Mouse (Mus musculus) forebrain, embryonic 16.5 days (tissue): ENCODE measurements at regions not wholly inside any gene's neighbourhood (a gene's known extent, or its start where the extent isn't known, plus 50 kb on each side); places are given as distances from the start of the nearest gene placed in this dataset.
"Not testable (repeated sequence)": the region's sequence is repeated elsewhere in the genome, so short reads cannot be mapped to it uniquely, and the experiment has no call there.

Experiments used
- ATAC-seq: fragments of 200-750 bp; cut with Nextera tagmentation; 2 replicates; pipeline ENCODE4 v1.8.0; 2017; ENCODE audit warnings: mild to moderate bottlenecking, moderate library complexity
- H3K27ac ChIP-seq: fragments of 300-500 bp; sonication (generic); 2 replicates; pipeline ENCODE4 v1.5.1; 2014; ENCODE audit warnings: low read length, control low read depth
- H3K27me3 ChIP-seq: fragments of 300-500 bp; sonication (generic); replicated peaks from 2 replicates; pipeline ENCODE4 v1.6.1; 2014; ENCODE audit warnings: low read length; ENCODE audit not compliant: control insufficient read depth, insufficient read depth
- H3K36me3 ChIP-seq: fragments of 300-500 bp; sonication (generic); 2 replicates; pipeline ENCODE4 v1.6.1; 2014; ENCODE audit not compliant: control insufficient read depth, insufficient read depth
- H3K4me1 ChIP-seq: fragments of 300-500 bp; sonication (generic); replicated peaks from 2 replicates; pipeline ENCODE4 v1.6.1; 2014; ENCODE audit warnings: low read length; ENCODE audit not compliant: control insufficient read depth, insufficient read depth
- H3K4me2 ChIP-seq: fragments of 300-500 bp; sonication (generic); 2 replicates; pipeline ENCODE4 v1.6.1; 2014; ENCODE audit warnings: mild to moderate bottlenecking, low read length, control low read depth
- H3K4me3 ChIP-seq: fragments of 300-500 bp; sonication (generic); replicated peaks from 2 replicates; pipeline ENCODE4 v1.5.1; 2014; ENCODE audit warnings: mild to moderate bottlenecking, low read length, control low read depth
- H3K9ac ChIP-seq: fragments of 300-500 bp; sonication (generic); replicated peaks from 2 replicates; pipeline ENCODE4 v1.6.1; 2014; ENCODE audit warnings: low read depth, low read length, control low read depth
- H3K9me3 ChIP-seq: fragments of 300-500 bp; sonication (generic); 2 replicates; pipeline ENCODE4 v1.6.1; 2016; ENCODE audit warnings: low read length; ENCODE audit not compliant: control insufficient read depth
- WGBS: fragments of 180-500 bp; shearing (Covaris S2); extraction: QIAGEN DNeasy Blood & Tissue Kit; methylation state at CpG from one replicate; pipeline ENCODE4 v1.1.7; 2014; 5-methylcytosine and 5-hydroxymethylcytosine counted together

GRCm38 (mm10) chr8:103634951-103635350, 466.5 kb upstream of the Cdh5 start:
- no peaks in the 10 kb centered on the region for H3K4me1 ChIP-seq
- H3K4me3 ChIP-seq, result no peak overlapping the region
- H3K36me3 ChIP-seq, result no peaks in the 10 kb centered on the region
- no peak for ATAC-seq
- no peaks in the 10 kb centered on the region for H3K9me3 ChIP-seq
- H3K27ac ChIP-seq, result no peak overlapping the region
- 60% methylated on average over 14 of the region's 14 CpGs for WGBS
- no peaks in the 10 kb centered on the region for H3K27me3 ChIP-seq
- no peak overlapping the region for H3K9ac ChIP-seq
- no peak overlapping the region for H3K4me2 ChIP-seq

GRCm38 (mm10) chr8:103643621-103644020, 457.8 kb upstream of the Cdh5 start:
- no peak; the same call in 1 of the 2 replicates for ATAC-seq
- Histone ChIP-seq H3K9ac (no peak overlapping the region), H3K4me1 (0 out of 2 replicates have a peak, but pooled peaks cover 2% of the 10 kb centered on the region), H3K27ac (no peak overlapping the region), H3K9me3 (no peaks in the 10 kb centered on the region), H3K36me3 (no peaks in the 10 kb centered on the region), H3K4me3 (no peak overlapping the region), H3K27me3 (no peaks in the 10 kb centered on the region), H3K4me2 (no peak overlapping the region)
- 90% methylated on average over 2 of the region's 2 CpGs for WGBS

DNA sequence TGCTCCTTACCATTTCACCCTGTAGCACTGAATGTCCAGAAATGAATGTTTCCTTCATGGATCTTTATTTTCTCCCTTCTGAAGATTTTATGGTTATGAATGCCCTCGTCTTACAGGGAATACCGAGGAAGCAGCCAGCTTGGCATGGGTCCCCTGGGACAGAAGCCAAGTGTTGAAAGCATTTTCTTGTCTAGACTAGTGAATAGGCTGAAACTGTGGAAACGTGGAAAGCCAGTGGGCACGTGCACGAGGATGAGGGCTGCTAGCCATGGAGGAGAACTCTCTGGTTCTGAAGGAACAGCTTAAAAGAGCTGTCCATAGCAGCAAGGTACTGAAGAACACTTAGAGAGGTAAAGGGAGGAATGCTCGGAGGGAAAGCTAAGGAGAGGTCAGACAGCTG, 457.3 kb upstream of the Cdh5 start:
- 40% methylated on average over 6 of the region's 6 CpGs for WGBS
- H3K27ac ChIP-seq, result no peak overlapping the region
- H3K9me3 ChIP-seq, result no peaks in the 10 kb centered on the region
- no peak overlapping the region for H3K9ac ChIP-seq
- ATAC-seq, result peak; percentile 85
- no peaks in the 10 kb centered on the region for H3K27me3 ChIP-seq
- no peak overlapping the region for H3K4me3 ChIP-seq
- H3K4me2 ChIP-seq, result no peak overlapping the region
- H3K4me1 ChIP-seq, result 0 out of 2 replicates have a peak, but pooled peaks cover 2% of the 10 kb centered on the region
- no peaks in the 10 kb centered on the region for H3K36me3 ChIP-seq

DNA sequence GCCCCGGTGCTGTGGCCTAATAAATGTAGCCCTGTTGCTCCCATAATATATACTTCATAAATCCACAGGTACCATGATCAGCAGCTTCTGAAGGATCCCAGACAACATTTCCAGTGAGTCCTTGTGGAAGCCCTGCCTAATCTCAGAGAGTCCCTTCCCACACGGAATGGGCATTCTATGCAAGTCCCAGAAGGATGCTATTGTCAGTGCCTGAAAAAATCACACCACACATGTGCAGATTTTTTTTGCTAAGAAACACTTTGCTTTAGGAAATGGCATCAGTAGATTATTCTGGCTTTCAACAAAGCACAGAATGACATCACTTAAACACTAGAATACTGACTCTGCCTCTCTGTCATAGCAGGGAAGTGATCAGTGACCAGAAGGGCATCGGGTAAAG, 456.6 kb upstream of the Cdh5 start:
- Histone ChIP-seq H3K36me3 (no peaks in the 10 kb centered on the region), H3K4me1 (0 out of 2 replicates have a peak, but pooled peaks cover 2% of the 10 kb centered on the region), H3K4me2 (no peak overlapping the region), H3K9ac (no peak overlapping the region), H3K4me3 (no peak overlapping the region), H3K27ac (no peak overlapping the region), H3K27me3 (no peaks in the 10 kb centered on the region), H3K9me3 (no peaks in the 10 kb centered on the region)
- 81% methylated on average over 3 of the region's 3 CpGs for WGBS
- ATAC-seq, result no peak

GRCm38 (mm10) chr8:103664796-103665195, 436.6 kb upstream of the Cdh5 start:
- Histone ChIP-seq H3K9ac (no peak overlapping the region), H3K4me3 (no peak overlapping the region), H3K27ac (no peak overlapping the region), H3K27me3 (no peaks in the 10 kb centered on the region), H3K4me1 (no peaks in the 10 kb centered on the region), H3K36me3 (no peaks in the 10 kb centered on the region), H3K4me2 (no peak overlapping the region), H3K9me3 (no peaks in the 10 kb centered on the region)
- 96% methylated on average over 1 of the region's 1 CpGs for WGBS
- no peak for ATAC-seq

DNA sequence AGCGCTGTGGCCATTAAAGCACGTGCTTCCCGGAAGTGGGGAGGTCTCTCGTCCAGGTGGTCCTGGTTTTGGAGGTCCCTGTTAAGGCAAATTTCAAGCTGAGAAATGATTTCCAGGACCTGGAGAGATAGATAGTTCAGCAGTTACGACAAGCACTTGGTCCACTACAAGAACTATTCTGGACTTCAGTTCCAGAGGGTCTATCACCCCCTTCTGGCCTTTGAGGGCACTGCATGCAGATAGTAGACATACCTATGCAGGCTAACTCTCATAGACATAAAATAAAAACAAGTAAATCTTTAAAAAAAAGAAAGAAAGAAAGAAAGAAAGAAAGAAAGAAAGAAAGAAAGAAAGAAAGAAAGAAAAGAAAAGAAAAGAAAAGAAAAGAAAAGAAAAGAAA, 415.2 kb upstream of the Cdh5 start:
- 86% methylated on average over 5 of the region's 5 CpGs for WGBS
- not testable (repeated sequence) for H3K9me3 ChIP-seq, ATAC-seq, H3K4me2 ChIP-seq, H3K9ac ChIP-seq, H3K4me3 ChIP-seq, H3K4me1 ChIP-seq, H3K27me3 ChIP-seq, H3K27ac ChIP-seq, H3K36me3 ChIP-seq

DNA sequence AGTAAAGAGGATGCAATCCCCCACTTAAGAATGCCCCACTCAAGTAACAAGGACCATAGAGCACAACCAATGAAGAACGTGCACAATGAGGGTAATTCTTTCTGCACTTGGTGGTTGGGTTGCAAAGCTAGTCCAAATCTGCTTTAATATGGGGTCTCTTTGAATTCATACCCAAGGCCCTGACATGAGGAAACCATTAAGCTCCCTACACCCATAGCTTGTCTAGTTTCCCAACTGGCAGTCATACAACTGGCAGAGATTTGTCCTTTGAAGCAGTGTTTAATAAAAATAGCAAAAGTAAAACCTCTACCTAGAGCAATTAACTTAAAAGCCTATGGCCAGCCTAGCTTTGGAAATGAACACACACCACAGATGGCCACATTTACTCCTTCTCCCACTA, 411.0 kb upstream of the Cdh5 start:
- Histone ChIP-seq H3K9ac (no peak overlapping the region), H3K4me2 (no peak overlapping the region), H3K4me3 (no peak overlapping the region), H3K27me3 (no peaks in the 10 kb centered on the region), H3K9me3 (no peaks in the 10 kb centered on the region), H3K4me1 (no peaks in the 10 kb centered on the region), H3K36me3 (no peaks in the 10 kb centered on the region), H3K27ac (no peak overlapping the region)
- WGBS, result 92% methylated on average over 1 of the region's 1 CpGs
- no peak for ATAC-seq

- ATAC-seq, result no peak
- Histone ChIP-seq H3K9ac (no peak overlapping the region), H3K4me2 (no peak overlapping the region), H3K4me1 (no peaks in the 10 kb centered on the region), H3K27ac (no peak overlapping the region), H3K36me3 (no peaks in the 10 kb centered on the region), H3K4me3 (no peak overlapping the region), H3K27me3 (no peaks in the 10 kb centered on the region), H3K9me3 (peaks cover 4% of the 10 kb centered on the region; the same call in 1 of the 2 replicates)
- 95% methylated on average over 8 of the region's 8 CpGs for WGBS
Measured at GRCm38 (mm10) chr8:103693531-103693930, 407.9 kb upstream of the Cdh5 start.

GRCm38 (mm10) chr8:103694331-103694891, 407.0 kb upstream of the Cdh5 start:
- Histone ChIP-seq H3K27me3 (no peaks in the 10 kb centered on the region), H3K4me3 (no peak overlapping the region), H3K27ac (no peak overlapping the region), H3K36me3 (no peaks in the 10 kb centered on the region), H3K9me3 (peaks cover 4% of the 10 kb centered on the region; the same call in 1 of the 2 replicates), H3K4me2 (no peak overlapping the region), H3K9ac (no peak overlapping the region), H3K4me1 (no peaks in the 10 kb centered on the region)
- no peak for ATAC-seq
- WGBS, result 94% methylated on average over 7 of the region's 7 CpGs

DNA sequence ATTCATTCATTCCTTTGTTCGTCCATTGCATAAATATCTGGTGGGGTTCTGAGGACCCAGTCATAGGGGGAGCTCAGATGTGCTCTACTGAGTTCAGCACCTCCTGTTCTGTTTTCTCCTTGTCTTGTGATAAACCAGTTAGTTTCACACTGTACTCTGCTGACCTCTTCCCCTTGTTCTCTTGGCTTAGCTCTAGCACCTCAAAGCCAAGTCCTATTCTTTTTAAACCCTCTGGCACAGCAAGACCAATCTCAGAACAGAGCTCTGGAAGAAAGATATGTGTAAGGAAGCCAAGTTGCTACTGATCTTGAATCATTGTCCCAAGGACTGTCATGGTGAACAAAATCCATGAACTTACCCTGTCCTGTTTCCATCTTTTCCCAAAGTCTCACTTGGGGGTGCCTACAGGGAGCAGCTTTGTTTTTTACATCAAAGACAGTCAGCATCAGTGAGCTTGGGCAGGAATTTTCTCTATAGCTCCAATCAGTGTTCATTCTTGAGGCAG, 402.4 kb upstream of the Cdh5 start:
- Histone ChIP-seq H3K9ac (no peak overlapping the region), H3K4me3 (no peak overlapping the region), H3K4me1 (no peaks in the 10 kb centered on the region), H3K27ac (no peak overlapping the region), H3K36me3 (no peaks in the 10 kb centered on the region), H3K27me3 (no peaks in the 10 kb centered on the region), H3K9me3 (peaks cover 4% of the 10 kb centered on the region; the same call in 1 of the 2 replicates), H3K4me2 (no peak overlapping the region)
- ATAC-seq, result no peak
- 100% methylated on average over 1 of the region's 1 CpGs for WGBS
